Mouse (Mus musculus) lung, adult 2 months (tissue): ENCODE measurements at regions not wholly inside any gene's neighbourhood (a gene's known extent, or its start where the extent isn't known, plus 50 kb on each side); places are given as distances from the start of the nearest gene placed in this dataset.

Experiments
- DNase-seq: peaks from one replicate; pipeline ENCODE4 v3.0.0; 2022
- H3K4me1 ChIP-seq: fragments of 200-500 bp; 2 replicates; pipeline ENCODE4 v1.6.1; 2011; ENCODE audit warnings: low read length; ENCODE audit not compliant: control insufficient read depth, insufficient read depth
- H3K4me3 ChIP-seq: fragments of 200-500 bp; replicated peaks from 2 replicates; pipeline ENCODE3; 2011; ENCODE audit warnings: low read depth, mild to moderate bottlenecking, control low read depth, low read length; ENCODE audit errors: extremely low read depth
- CTCF ChIP-seq: fragments of 200-500 bp; IDR thresholded peaks from 2 replicates; pipeline ENCODE4 v1.5.1; 2011; ENCODE audit warnings: mild to moderate bottlenecking, low read length, control low read depth; ENCODE audit not compliant: insufficient read depth
- POLR2A ChIP-seq: fragments of 200-500 bp; IDR thresholded peaks from 2 replicates; pipeline ENCODE4 v1.6.1; 2011; ENCODE audit warnings: low read depth, mild to moderate bottlenecking, control low read depth, low read length, borderline replicate concordance; ENCODE audit errors: extremely low read depth
- WGBS: fragments of 180-500 bp; shearing (Covaris S2); methylation state at CpG from one replicate; pipeline ENCODE4 v1.1.7; 2018; 5-methylcytosine and 5-hydroxymethylcytosine counted together

- no peak overlapping the region for H3K4me3 ChIP-seq
- DNase-seq, result no peak
- TF ChIP-seq POLR2A, result no peak
- H3K4me1 ChIP-seq, result no peaks in the 10 kb centered on the region
- 78% methylated on average over 9 of the region's 9 CpGs for WGBS
Observed at GRCm38 (mm10) chr2:33976183-33976582, 88.4 kb upstream of the Mvb12b start.

GRCm38 (mm10) chr2:33975423-33976127, 87.8 kb upstream of the Mvb12b start:
- Histone ChIP-seq H3K4me3 (no peak overlapping the region), H3K4me1 (no peaks in the 10 kb centered on the region)
- 70% methylated on average over 14 of the region's 14 CpGs for WGBS
- no peak for DNase-seq
- TF ChIP-seq CTCF (no peak), POLR2A (no peak)

- TF ChIP-seq POLR2A (no peak), CTCF (no peak)
- H3K4me1 ChIP-seq, result no peaks in the 10 kb centered on the region
- no peak overlapping the region for H3K4me3 ChIP-seq
- 78% methylated on average over 15 of the region's 15 CpGs for WGBS
- DNase-seq, result no peak
Observed at GRCm38 (mm10) chr2:33974737-33975422, 87.1 kb upstream of the Mvb12b start.

- Histone ChIP-seq H3K4me3 (no peak overlapping the region), H3K4me1 (no peaks in the 10 kb centered on the region)
- no peak for DNase-seq
- no peak for TF ChIP-seq CTCF
- TF ChIP-seq POLR2A, result no peak
- 92% methylated on average over 3 of the region's 3 CpGs for WGBS
Observed at GRCm38 (mm10) chr2:33974031-33974430, 86.3 kb upstream of the Mvb12b start.

GRCm38 (mm10) chr2:33973213-33973834, 85.6 kb upstream of the Mvb12b start:
- peak; percentile 65 for DNase-seq
- WGBS, result 72% methylated on average over 4 of the region's 4 CpGs
- no peak overlapping the region for H3K4me3 ChIP-seq

GRCm38 (mm10) chr2:33966984-33967421, 79.3 kb upstream of the Mvb12b start:
- H3K4me3 ChIP-seq, result no peak overlapping the region
- TF ChIP-seq CTCF, result no peak
- TF ChIP-seq POLR2A, result no peak
- H3K4me1 ChIP-seq, result no peaks in the 10 kb centered on the region
- no peak for DNase-seq
- 36% methylated on average over 7 of the region's 7 CpGs for WGBS

More at GRCm38 (mm10) chr2:33973213-33973834, 85.6 kb upstream of the Mvb12b start:
- H3K4me1 ChIP-seq, result no peaks in the 10 kb centered on the region
- TF ChIP-seq POLR2A (no peak), CTCF (peak; percentile 97)

GRCm38 (mm10) chr2:33966389-33966983, 78.7 kb upstream of the Mvb12b start:
- WGBS, result 28% methylated on average over 35 of the region's 35 CpGs
- Histone ChIP-seq H3K4me3 (no peak overlapping the region), H3K4me1 (no peaks in the 10 kb centered on the region)
- no peak for DNase-seq
- no peak for TF ChIP-seq POLR2A
- no peak for TF ChIP-seq CTCF

- TF ChIP-seq CTCF (no peak), POLR2A (no peak)
- 81% methylated on average over 5 of the region's 5 CpGs for WGBS
- H3K4me3 ChIP-seq, result no peak overlapping the region
- H3K4me1 ChIP-seq, result no peaks in the 10 kb centered on the region
- no peak for DNase-seq
Observed at GRCm38 (mm10) chr2:33964096-33964495, 76.3 kb upstream of the Mvb12b start.

GRCm38 (mm10) chr2:33962355-33963037, 74.8 kb upstream of the Mvb12b start:
- H3K4me1 ChIP-seq, result no peaks in the 10 kb centered on the region
- TF ChIP-seq CTCF, result no peak
- no peak for TF ChIP-seq POLR2A
- WGBS, result 85% methylated on average over 14 of the region's 14 CpGs
- DNase-seq, result no peak
- no peak overlapping the region for H3K4me3 ChIP-seq

- H3K4me3 ChIP-seq, result no peak overlapping the region
- 60% methylated on average over 2 of the region's 2 CpGs for WGBS
- no peaks in the 10 kb centered on the region for H3K4me1 ChIP-seq
- DNase-seq, result no peak
- TF ChIP-seq CTCF, result no peak
- no peak for TF ChIP-seq POLR2A
Observed at GRCm38 (mm10) chr2:33961566-33961965, 73.8 kb upstream of the Mvb12b start.
